In genomic region chr8:27626133-27626532, GRCm38 (mm10) we compare ENCODE assay signal across 13 mouse cellular contexts.
A peak's percentile ranks its signal among the peaks of the same experiment; 100 is the strongest.
DNase-seq lines count a peak whose midpoint lies in the region; ATAC-seq and TF ChIP-seq lines count a peak whose summit lies in the region.
"Had no signal": no experiment of that assay in that cellular context is flagged by ENCODE, and none has a peak within 500 bp of the region (broad histone marks: within the 10 kb centered on the region; RNA-seq: fewer than 3 reads in every experiment).

No protein-coding gene starts in this region.

- no peak for DNase-seq in heart, postnatal 0 days (ENCODE audit: low spot score)
- no peak for DNase-seq in heart, embryonic 10.5 days (ENCODE audit: low spot score)
- DNase-seq in embryo, embryonic 9.5 days (ENCODE audit: extremely low spot score): peak; percentile 3
- DNase-seq in layer of hippocampus, postnatal 10 days (ENCODE audit: low spot score in 2 of 2): peak; percentile 34 to 43
- DNase-seq in right cerebral cortex, adult 2 months (ENCODE audit: low spot score in 2 of 2): peak; percentile 37 to 43
- DNase-seq in thymus, postnatal 36 days: no peak
- no peak for DNase-seq in adrenal gland, adult 8-10 months
- DNase-seq: heart, adult 2 months; liver; thymus, postnatal 25 days had no signal

- 65% methylated on average over 3 of the region's 3 CpGs for WGBS in heart, postnatal 0 days
- 76% methylated on average over 3 of the region's 3 CpGs for WGBS in heart, embryonic 10.5 days

- H3K27ac ChIP-seq in heart, postnatal 0 days (ENCODE audit: low read depth): no peak overlapping the region
- H3K27ac ChIP-seq in heart, embryonic 10.5 days: no peak overlapping the region
- H3K27ac ChIP-seq: heart, adult 2 months had no signal

- no peaks in the 10 kb centered on the region for H3K9me3 ChIP-seq in heart, postnatal 0 days (replicated peaks; ENCODE audit: control insufficient read depth, low read length)
- H3K9me3 ChIP-seq in heart, embryonic 10.5 days: no peaks in the 10 kb centered on the region

- no peak for ATAC-seq in heart, postnatal 0 days (ENCODE audit: insufficient read depth, low read depth)
- no peak for ATAC-seq in megakaryocyte progenitor cell, adult 5-6 weeks (replicated peaks; ENCODE audit: poor library complexity)
- ATAC-seq: intestine, embryonic 16.5 days had no signal

- no peak overlapping the region for H3K4me2 ChIP-seq in heart, postnatal 0 days (ENCODE audit: low read depth, low read length)

- no peaks in the 10 kb centered on the region for H3K27me3 ChIP-seq in heart, postnatal 0 days (ENCODE audit: control insufficient read depth, insufficient read depth, low read length)
- H3K27me3 ChIP-seq in heart, embryonic 10.5 days (ENCODE audit: insufficient read depth, poor library complexity, severe bottlenecking): no peaks in the 10 kb centered on the region
- H3K27me3 ChIP-seq: megakaryocyte, embryonic 14.5 days had no signal

- no peak overlapping the region for H3K4me3 ChIP-seq in heart, postnatal 0 days (ENCODE audit: low read depth, low read length)
- H3K4me3 ChIP-seq in heart, embryonic 10.5 days: no peak overlapping the region
- H3K4me3 ChIP-seq: heart, adult 2 months; megakaryocyte, embryonic 14.5 days had no signal

- no peak for TF ChIP-seq EP300 in heart, postnatal 0 days (IDR thresholded peaks at IDR 0.05; ENCODE audit: low read depth)

- no peaks in the 10 kb centered on the region for H3K4me1 ChIP-seq in heart, postnatal 0 days (ENCODE audit: control insufficient read depth, insufficient read depth)
- no peaks in the 10 kb centered on the region for H3K4me1 ChIP-seq in heart, embryonic 10.5 days
- H3K4me1 ChIP-seq: megakaryocyte, embryonic 14.5 days had no signal

- 0 out of 2 replicates have a peak, but pooled peaks have one; percentile 11 for TF ChIP-seq CTCF in heart, postnatal 0 days (IDR thresholded peaks at IDR 0.05; ENCODE audit: low read depth)

- no peaks in the 10 kb centered on the region for H3K36me3 ChIP-seq in heart, postnatal 0 days (replicated peaks; ENCODE audit: control insufficient read depth, insufficient read depth, low read length)
- no peaks in the 10 kb centered on the region for H3K36me3 ChIP-seq in heart, embryonic 10.5 days

- H3K9ac ChIP-seq in heart, postnatal 0 days (replicated peaks; ENCODE audit: low read depth, low read length): no peak overlapping the region

Comparison
In these comparisons a context has a peak if more than half of its experiments do, and no peak if none do; other contexts are left out.
1. DNase-seq: peak in embryo, embryonic 9.5 days (single experiment), layer of hippocampus, postnatal 10 days (2 of 2) and right cerebral cortex, adult 2 months (2 of 2); none in heart, postnatal 0 days (single experiment), heart, embryonic 10.5 days (single experiment), thymus, postnatal 36 days (0 of 2) and adrenal gland, adult 8-10 months (single experiment).